Mouse (Mus musculus) hindbrain, postnatal 0 days (tissue): ENCODE measurements at regions not wholly inside any gene's neighbourhood (a gene's known extent, or its start where the extent isn't known, plus 50 kb on each side); places are given as distances from the start of the nearest gene placed in this dataset.

Source experiments
- ATAC-seq: fragments of 200-750 bp; cut with Nextera tagmentation; 2 replicates; pipeline ENCODE4 v1.8.0; 2017; ENCODE audit warnings: mild to moderate bottlenecking, moderate TSS enrichment, moderate library complexity
- DNase-seq: peaks from one replicate; pipeline ENCODE4 v3.0.0-alpha.2; 2015; ENCODE audit warnings: low spot score
- H3K27ac ChIP-seq: fragments of 300-500 bp; sonication (generic); 2 replicates; pipeline ENCODE4 v1.5.1; 2014; ENCODE audit warnings: mild to moderate bottlenecking
- H3K27me3 ChIP-seq: fragments of 300-500 bp; sonication (generic); 2 replicates; pipeline ENCODE4 v1.6.1; 2014; ENCODE audit warnings: low read length, mixed read lengths; ENCODE audit not compliant: insufficient read depth
- H3K36me3 ChIP-seq: fragments of 300-500 bp; sonication (generic); 2 replicates; pipeline ENCODE4 v1.6.1; 2014; ENCODE audit warnings: low read length, mixed read lengths; ENCODE audit not compliant: insufficient read depth
- H3K4me1 ChIP-seq: fragments of 300-500 bp; sonication (generic); 2 replicates; pipeline ENCODE4 v1.6.1; 2014; ENCODE audit warnings: antibody characterized with exemption, low read length, mixed read lengths; ENCODE audit not compliant: insufficient read depth
- H3K4me2 ChIP-seq: fragments of 300-500 bp; sonication (generic); 2 replicates; pipeline ENCODE4 v1.6.1; 2014; ENCODE audit warnings: low read depth, mild to moderate bottlenecking, low read length, moderate library complexity, mixed read lengths
- H3K4me3 ChIP-seq: fragments of 300-500 bp; sonication (generic); 2 replicates; pipeline ENCODE4 v1.5.1; 2014; ENCODE audit warnings: low read length
- H3K9ac ChIP-seq: fragments of 300-500 bp; sonication (generic); replicated peaks from 2 replicates; pipeline ENCODE4 v1.6.1; 2014; ENCODE audit warnings: mild to moderate bottlenecking, low read length, moderate library complexity, mixed read lengths
- H3K9me3 ChIP-seq: fragments of 300-500 bp; sonication (generic); 2 replicates; pipeline ENCODE4 v1.6.1; 2016; ENCODE audit warnings: low read length, mixed read lengths
- CTCF ChIP-seq: IDR thresholded peaks from 2 replicates; pipeline ENCODE4 v1.5.1; 2016; ENCODE audit warnings: antibody characterized with exemption, control low read depth, low read depth
- WGBS: fragments of 180-500 bp; shearing (Covaris S2); extraction: QIAGEN DNeasy Blood & Tissue Kit; methylation state at CpG from one replicate; pipeline ENCODE4 v1.1.7; 2014; 5-methylcytosine and 5-hydroxymethylcytosine counted together
- microRNA-seq, 2 experiments: library from miRNA; unstranded; fragments of <30 nt; microRNA quantifications; one replicate each; pipeline ENCODE4; 2016

DNA sequence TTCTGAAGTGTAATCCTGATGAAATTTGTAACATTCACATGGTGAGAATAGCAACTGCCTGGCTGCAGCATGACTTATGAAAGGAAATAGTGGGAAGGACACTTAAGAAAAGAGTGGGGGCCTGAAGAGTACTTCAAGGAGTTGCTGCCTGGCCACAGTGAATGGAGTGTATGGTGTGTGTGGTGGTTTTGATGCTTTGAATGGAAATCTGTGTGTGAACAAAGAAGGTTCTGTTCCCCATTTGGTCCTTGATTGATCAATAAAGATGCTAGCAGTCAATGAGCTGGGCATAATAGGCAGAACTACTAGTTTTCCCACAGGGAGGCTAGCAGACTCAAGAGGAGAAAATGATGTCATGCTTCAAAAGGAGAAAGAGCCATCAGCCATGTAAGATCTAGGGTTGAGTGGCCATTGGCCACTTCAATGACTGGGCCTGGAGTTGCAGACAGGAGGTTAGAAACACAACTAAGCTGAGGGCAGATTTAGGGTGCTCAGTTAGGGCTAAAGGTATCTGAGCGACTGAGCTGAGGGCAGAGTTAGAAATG, 772.0 kb downstream of the Cps1 start:
- Histone ChIP-seq H3K4me3 (no peak overlapping the region), H3K4me2 (no peak overlapping the region), H3K27me3 (no peaks in the 10 kb centered on the region), H3K4me1 (no peaks in the 10 kb centered on the region), H3K9me3 (no peaks in the 10 kb centered on the region), H3K36me3 (no peaks in the 10 kb centered on the region), H3K9ac (no peak overlapping the region), H3K27ac (no peak overlapping the region)
- 89% methylated on average over 1 of the region's 1 CpGs for WGBS
- TF ChIP-seq CTCF, result no peak
- DNase-seq, result no peak
- ATAC-seq, result no peak

DNA sequence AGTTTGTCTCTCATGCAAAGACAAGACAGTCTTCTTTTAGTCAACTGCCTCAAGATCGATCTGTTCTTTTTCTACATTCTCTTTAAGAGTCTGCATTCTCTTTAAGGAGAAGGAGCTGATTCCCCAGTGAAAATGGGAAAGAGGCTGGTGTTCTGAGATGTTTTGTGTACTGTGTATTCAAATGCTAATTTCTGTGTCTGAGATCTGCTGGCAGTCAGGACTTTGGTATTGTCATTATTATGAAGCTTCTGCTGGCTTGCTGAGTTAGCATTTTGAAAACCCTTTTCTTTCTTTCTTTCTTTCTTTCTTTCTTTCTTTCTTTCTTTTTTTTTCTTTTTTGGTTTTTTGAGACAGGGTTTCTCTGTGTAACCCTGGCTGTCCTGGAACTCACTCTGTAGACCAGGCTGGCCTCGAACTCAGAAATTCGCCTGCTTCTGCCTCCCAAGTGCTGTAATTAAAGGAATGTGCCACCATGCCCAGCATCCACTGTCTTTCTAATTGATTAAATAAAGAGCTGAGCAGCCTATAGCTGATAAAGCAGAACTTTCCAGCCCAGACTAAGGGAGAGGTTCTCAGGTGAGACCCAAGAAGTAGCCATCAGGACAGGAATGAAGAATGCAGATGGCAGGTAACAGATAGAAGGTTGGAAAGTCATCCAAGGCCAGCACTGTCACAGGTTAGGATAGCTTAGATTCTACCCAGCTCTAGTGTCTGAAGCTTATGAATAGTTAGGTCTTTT, 813.1 kb downstream of the Cps1 start:
- H3K27ac ChIP-seq, result no peak overlapping the region
- H3K36me3 ChIP-seq, result no peaks in the 10 kb centered on the region
- H3K9ac ChIP-seq, result no peak overlapping the region
- no peak for TF ChIP-seq CTCF
- no peaks in the 10 kb centered on the region for H3K4me1 ChIP-seq
- no peak for DNase-seq
- ATAC-seq, result no peak
- no peaks in the 10 kb centered on the region for H3K9me3 ChIP-seq
- H3K27me3 ChIP-seq, result no peaks in the 10 kb centered on the region
- H3K4me3 ChIP-seq, result no peak overlapping the region
- no peak overlapping the region for H3K4me2 ChIP-seq
- 36% methylated on average over 3 of the region's 3 CpGs for WGBS

DNA sequence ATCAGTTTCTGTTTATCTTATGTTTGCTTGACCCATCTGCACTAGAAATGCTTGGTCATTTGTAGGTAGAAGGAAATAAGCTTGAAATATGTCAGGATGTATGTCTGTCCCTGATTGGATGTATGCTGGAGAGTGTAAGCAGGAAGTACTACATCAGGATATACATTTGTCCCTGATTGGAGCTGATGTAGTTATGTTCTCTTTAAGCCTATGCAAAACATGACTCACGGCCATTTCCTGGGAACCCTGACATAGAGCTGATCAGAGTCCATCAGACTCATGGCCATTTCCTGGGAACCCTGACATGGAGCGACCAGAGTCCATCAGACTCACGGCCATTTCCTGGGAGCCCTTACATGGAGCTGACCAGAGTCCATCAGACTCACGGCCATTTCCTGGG, 858.6 kb downstream of the Cps1 start:
- DNase-seq, result no peak
- ATAC-seq, result no peak
- Histone ChIP-seq H3K4me3 (no peak overlapping the region), H3K4me1 (no peaks in the 10 kb centered on the region), H3K4me2 (no peak overlapping the region), H3K9me3 (no peaks in the 10 kb centered on the region), H3K27ac (no peak overlapping the region), H3K36me3 (no peaks in the 10 kb centered on the region), H3K27me3 (no peaks in the 10 kb centered on the region), H3K9ac (no peak overlapping the region)
- TF ChIP-seq CTCF, result no peak
- 92% methylated on average over 4 of the region's 4 CpGs for WGBS

Small RNAs in the stretch of these regions (microRNA-seq; reads per million reads assigned to microRNA genes)
- gene Gm23189, result 0 reads per million in 2 experiments
